Mouse (Mus musculus): ENCODE measurements around the gene Usp46. TPM values are rescaled to one million over a fixed set of nuclear protein-coding genes. Genes with fewer than 3 reads are reported as not detected.

Usp46 gene
- polyA plus RNA-seq, 1 experiment from 2014 or later = 38.4 TPM

DNA sequence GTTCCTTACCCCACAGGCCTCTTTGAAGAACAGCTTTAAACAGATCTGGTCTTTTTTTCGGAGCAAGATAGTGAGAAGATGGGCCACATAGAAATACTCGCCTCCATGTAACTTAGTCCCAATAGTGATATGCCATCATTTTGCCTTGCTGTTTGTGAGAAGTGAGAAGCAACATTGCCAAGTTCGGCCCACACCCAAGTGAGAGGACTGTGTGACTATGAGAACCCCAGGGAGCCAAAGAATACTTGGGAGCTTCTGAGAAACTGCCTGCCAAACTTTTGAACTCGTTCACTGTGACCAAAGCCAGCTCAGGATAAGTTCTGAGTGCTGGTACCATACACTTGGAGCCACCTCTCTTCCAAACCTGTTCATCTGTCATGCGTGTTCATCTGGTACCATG is 110.1 kb downstream of the Usp46 start:
- Histone ChIP-seq H3K4me2 (replicated peaks; ENCODE audit: low read depth, low read length) (no peak overlapping the region), H3K9ac (ENCODE audit: low read depth, low read length) (no peak overlapping the region), H3K4me3 (ENCODE audit: low read depth, low read length) (no peak overlapping the region), H3K27me3 (ENCODE audit: control insufficient read depth, insufficient read depth, low read length) (no peaks in the 10 kb centered on the region), H3K27ac (ENCODE audit: low read depth, low read length) (no peak overlapping the region), H3K4me1 (replicated peaks; ENCODE audit: control insufficient read depth, insufficient read depth, low read length) (no peaks in the 10 kb centered on the region), H3K9me3 (ENCODE audit: control insufficient read depth, low read length) (no peaks in the 10 kb centered on the region), H3K36me3 (ENCODE audit: control insufficient read depth, insufficient read depth, low read length) (no peaks in the 10 kb centered on the region)
- 93% methylated on average over 5 of the region's 5 CpGs for WGBS
- no peak for DNase-seq (ENCODE audit: low spot score)
- ATAC-seq (ENCODE audit: low FRiP score) = no peak

DNA sequence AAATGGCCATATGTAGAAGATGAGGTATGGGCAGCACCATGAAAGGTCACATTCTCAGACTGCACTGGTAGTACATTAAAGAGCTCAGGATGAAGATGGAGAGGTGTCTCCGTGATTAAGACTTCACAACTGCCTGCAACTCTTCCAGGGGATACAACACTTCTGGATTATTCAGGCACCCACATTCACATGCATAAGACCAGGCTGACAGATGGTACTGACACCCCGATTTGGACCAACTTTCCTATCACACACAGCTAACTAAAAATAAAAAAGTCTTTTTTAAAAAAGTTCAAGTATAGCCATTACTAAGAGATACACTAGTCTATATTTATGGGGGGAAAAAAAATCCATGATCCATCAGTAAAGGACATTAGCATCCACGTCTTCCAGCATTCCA is 112.5 kb downstream of the Usp46 start:
- Histone ChIP-seq H3K36me3 (ENCODE audit: control insufficient read depth, insufficient read depth, low read length) (no peaks in the 10 kb centered on the region), H3K27ac (ENCODE audit: low read depth, low read length) (no peak overlapping the region), H3K4me1 (replicated peaks; ENCODE audit: control insufficient read depth, insufficient read depth, low read length) (peaks cover 3% of the 10 kb centered on the region; the same call in 1 of the 2 replicates), H3K9ac (ENCODE audit: low read depth, low read length) (no peak overlapping the region), H3K4me3 (ENCODE audit: low read depth, low read length) (no peak overlapping the region), H3K27me3 (ENCODE audit: control insufficient read depth, insufficient read depth, low read length) (no peaks in the 10 kb centered on the region), H3K4me2 (replicated peaks; ENCODE audit: low read depth, low read length) (no peak overlapping the region), H3K9me3 (ENCODE audit: control insufficient read depth, low read length) (no peaks in the 10 kb centered on the region)
- ATAC-seq (ENCODE audit: low FRiP score) (no peak), DNase-seq (ENCODE audit: low spot score) (no peak)
- 88% methylated on average over 3 of the region's 3 CpGs for WGBS

DNA sequence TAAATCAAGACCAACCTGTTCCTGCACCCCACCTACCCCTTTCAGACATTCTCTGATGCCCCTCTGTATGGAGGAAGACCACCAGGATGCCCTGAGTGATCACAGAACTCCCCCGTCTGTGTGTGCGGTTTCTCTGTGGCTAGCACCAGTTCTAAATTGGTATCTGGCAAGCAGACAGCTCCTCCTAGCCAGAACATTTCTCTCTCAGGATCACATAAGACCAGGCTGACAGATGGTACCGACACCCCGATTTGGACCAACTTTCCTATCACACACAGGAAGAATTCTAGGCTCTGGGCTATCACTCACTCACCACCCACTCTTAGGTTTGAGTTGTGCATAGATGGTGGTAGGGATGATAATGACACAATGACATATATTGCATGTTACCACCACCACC is 113.2 kb downstream of the Usp46 start:
- Histone ChIP-seq H3K27me3 (ENCODE audit: control insufficient read depth, insufficient read depth, low read length) (no peaks in the 10 kb centered on the region), H3K4me3 (ENCODE audit: low read depth, low read length) (no peak overlapping the region), H3K4me1 (replicated peaks; ENCODE audit: control insufficient read depth, insufficient read depth, low read length) (peaks cover 3% of the 10 kb centered on the region; the same call in 1 of the 2 replicates), H3K36me3 (ENCODE audit: control insufficient read depth, insufficient read depth, low read length) (no peaks in the 10 kb centered on the region), H3K9me3 (ENCODE audit: control insufficient read depth, low read length) (no peaks in the 10 kb centered on the region), H3K9ac (ENCODE audit: low read depth, low read length) (no peak overlapping the region), H3K27ac (ENCODE audit: low read depth, low read length) (no peak overlapping the region), H3K4me2 (replicated peaks; ENCODE audit: low read depth, low read length) (no peak overlapping the region)
- no peak for DNase-seq (ENCODE audit: low spot score)
- 96% methylated on average over 4 of the region's 4 CpGs for WGBS
- no peak for ATAC-seq (ENCODE audit: low FRiP score)

DNA sequence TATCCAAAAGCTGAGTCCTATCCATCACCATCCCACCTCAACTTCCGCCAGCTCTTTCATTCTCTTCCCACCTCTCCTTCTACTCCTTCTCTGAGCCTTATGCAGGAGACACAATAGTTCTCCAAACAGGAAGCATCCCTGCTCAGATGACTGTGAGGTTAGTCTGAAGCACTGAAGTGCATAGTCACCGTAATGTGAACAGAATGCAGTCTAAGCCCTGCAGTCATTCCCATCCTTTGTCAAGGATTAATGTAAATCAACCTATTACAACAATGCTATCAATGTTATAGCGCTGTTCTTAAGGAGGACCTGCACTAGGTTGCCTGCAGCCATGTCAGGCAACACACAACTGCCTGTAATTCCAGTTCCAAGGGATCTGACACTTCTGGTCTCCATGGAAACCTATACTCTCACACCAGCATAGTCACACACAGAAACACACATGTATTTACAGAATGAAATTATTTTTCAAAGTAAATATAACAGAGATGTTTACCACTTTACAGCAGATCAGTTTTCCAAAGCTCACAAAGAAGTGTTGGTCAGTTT is 115.1 kb downstream of the Usp46 start:
- no peaks in the 10 kb centered on the region for H3K9me3 ChIP-seq (ENCODE audit: control insufficient read depth, low read length)
- DNase-seq (ENCODE audit: low spot score) (no peak), ATAC-seq (ENCODE audit: low FRiP score) (no peak)
- H3K4me1 ChIP-seq (replicated peaks; ENCODE audit: control insufficient read depth, insufficient read depth, low read length) = peaks cover 3% of the 10 kb centered on the region; the same call in 1 of the 2 replicates
- H3K4me2 ChIP-seq (replicated peaks; ENCODE audit: low read depth, low read length) = no peak overlapping the region
- H3K36me3 ChIP-seq (ENCODE audit: control insufficient read depth, insufficient read depth, low read length) = no peaks in the 10 kb centered on the region
- no peak overlapping the region for H3K27ac ChIP-seq (ENCODE audit: low read depth, low read length)
- WGBS = 90% methylated on average over 3 of the region's 3 CpGs
- no peak overlapping the region for H3K4me3 ChIP-seq (ENCODE audit: low read depth, low read length)
- H3K27me3 ChIP-seq (ENCODE audit: control insufficient read depth, insufficient read depth, low read length) = no peaks in the 10 kb centered on the region
- no peak overlapping the region for H3K9ac ChIP-seq (ENCODE audit: low read depth, low read length)

DNA sequence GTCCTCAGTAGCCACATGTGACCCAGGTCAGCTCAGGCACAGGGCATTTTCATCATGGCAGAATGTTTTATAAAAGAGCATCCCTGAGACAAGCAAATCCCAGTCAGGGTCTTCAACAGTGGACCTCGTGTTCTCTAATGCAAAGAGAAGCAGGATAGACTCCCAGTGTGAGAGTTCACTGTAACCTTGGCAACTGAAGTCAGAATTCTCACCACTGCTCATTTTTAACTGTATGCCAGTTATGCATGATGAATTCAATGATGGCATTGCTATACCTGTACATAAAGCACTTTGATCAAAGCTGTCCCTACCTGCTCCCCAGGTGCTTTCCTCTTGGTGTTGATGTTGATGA is 116.6 kb downstream of the Usp46 start:
- ATAC-seq (ENCODE audit: low FRiP score) (no peak), DNase-seq (ENCODE audit: low spot score) (no peak)
- Histone ChIP-seq H3K36me3 (ENCODE audit: control insufficient read depth, insufficient read depth, low read length) (no peaks in the 10 kb centered on the region), H3K27me3 (ENCODE audit: control insufficient read depth, insufficient read depth, low read length) (no peaks in the 10 kb centered on the region), H3K9me3 (ENCODE audit: control insufficient read depth, low read length) (no peaks in the 10 kb centered on the region), H3K4me2 (replicated peaks; ENCODE audit: low read depth, low read length) (no peak overlapping the region), H3K27ac (ENCODE audit: low read depth, low read length) (no peak overlapping the region), H3K9ac (ENCODE audit: low read depth, low read length) (no peak overlapping the region), H3K4me1 (replicated peaks; ENCODE audit: control insufficient read depth, insufficient read depth, low read length) (peaks cover 3% of the 10 kb centered on the region; the same call in 1 of the 2 replicates), H3K4me3 (ENCODE audit: low read depth, low read length) (no peak overlapping the region)
- 62% methylated on average over 1 of the region's 1 CpGs for WGBS

DNA sequence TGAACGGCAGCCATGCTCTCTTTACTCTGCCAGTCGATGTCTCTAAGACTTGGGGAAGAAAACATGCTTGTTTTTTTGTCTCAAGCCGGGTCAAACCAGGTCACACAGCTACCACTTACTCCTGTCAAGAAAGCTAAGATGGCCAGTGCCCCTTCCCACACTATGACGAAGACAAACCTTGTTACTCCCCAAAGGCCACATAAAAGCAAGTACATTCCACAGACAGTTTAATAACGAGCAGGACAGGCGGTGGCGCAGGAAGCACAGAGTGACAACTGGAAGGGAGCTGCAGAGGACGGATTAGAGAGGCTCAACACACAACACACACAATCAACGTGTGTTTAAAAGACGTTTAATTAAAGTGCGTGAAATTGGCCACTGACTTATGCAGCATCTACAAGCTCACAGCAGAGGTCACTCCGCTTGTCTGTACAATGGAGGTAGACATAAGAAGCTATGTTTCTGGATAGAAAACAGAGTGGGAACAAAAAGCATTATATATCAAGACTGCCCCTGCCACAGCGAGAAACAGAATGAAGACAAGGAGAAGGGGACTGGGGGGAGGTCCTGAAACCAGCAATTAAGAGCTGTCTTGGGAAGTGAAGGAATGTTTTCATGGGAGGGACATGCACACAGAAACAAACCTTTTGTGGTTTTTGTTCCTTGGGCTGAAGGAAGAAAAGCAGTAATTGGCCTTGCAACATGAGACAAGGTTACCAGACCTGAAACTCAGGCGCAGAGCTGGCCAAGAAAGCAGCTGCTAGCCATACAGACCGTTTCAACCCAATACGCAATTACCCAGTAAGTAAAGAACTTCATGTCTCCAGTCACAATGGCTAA is 117.2 kb downstream of the Usp46 start:
- DNase-seq (ENCODE audit: low spot score) (peak; percentile 18), ATAC-seq (ENCODE audit: low FRiP score) (no peak)
- 33% methylated on average over 16 of the region's 16 CpGs for WGBS
- H3K4me3 ChIP-seq (ENCODE audit: low read depth, low read length) = no peak overlapping the region
- no peak overlapping the region for H3K9ac ChIP-seq (ENCODE audit: low read depth, low read length)
- H3K36me3 ChIP-seq (ENCODE audit: control insufficient read depth, insufficient read depth, low read length) = no peaks in the 10 kb centered on the region
- H3K4me1 ChIP-seq (replicated peaks; ENCODE audit: control insufficient read depth, insufficient read depth, low read length) = peaks cover 3% of the 10 kb centered on the region; the same call in 1 of the 2 replicates
- no peak overlapping the region for H3K4me2 ChIP-seq (replicated peaks; ENCODE audit: low read depth, low read length)
- H3K27me3 ChIP-seq (ENCODE audit: control insufficient read depth, insufficient read depth, low read length) = no peaks in the 10 kb centered on the region
- H3K9me3 ChIP-seq (ENCODE audit: control insufficient read depth, low read length) = no peaks in the 10 kb centered on the region
- no peak overlapping the region for H3K27ac ChIP-seq (ENCODE audit: low read depth, low read length)

Other genes with a start within 250 kb of the Usp46 start
- 30.1 and 33.4 TPM in 2 replicates for gene Rasl11b, start 126.9 kb upstream of the Usp46 start, polyA plus RNA-seq (2014; fragmentation: Nextera tagmentation; extraction: Ambion mirVana)